Mouse (Mus musculus): ENCODE results near the gene Tmem43.
A peak's percentile ranks its signal among the peaks of the same experiment; 100 is the strongest.

Tmem43 gene

DNA sequence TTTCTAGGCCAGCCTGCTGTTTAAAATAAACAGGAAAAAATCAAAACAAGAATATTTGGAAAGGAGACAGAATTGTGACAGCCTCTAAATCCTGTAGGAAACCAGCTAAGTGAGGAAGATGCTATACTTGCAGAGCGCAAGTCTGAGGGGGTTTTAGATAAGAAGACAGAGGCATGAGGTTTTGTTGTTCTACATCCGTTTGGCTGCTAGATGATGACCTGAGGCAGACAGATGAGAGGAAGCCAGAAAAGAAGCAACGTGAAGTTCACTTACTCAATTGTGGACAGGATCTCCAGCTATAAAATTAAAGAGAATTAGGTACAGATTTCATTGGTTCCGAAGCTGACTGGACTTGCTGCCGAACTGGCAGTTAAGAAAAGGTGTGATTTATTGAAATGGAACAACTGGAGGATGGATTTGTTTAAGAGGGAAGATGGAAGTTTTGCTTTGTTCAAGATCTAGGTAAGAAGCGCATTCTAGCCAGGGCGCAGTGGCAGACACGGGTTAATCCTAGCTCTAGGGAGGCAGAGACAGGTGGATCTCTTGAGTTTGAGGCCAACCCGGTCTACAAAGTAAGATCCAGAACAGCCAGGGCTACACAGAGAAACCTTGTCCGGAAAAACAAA, 41.3 kb downstream of the Tmem43 start:
- TF ChIP-seq GATA4 (IDR thresholded peaks at IDR 0.05; ENCODE audit: insufficient replicate concordance, low read length), result no peak

- TF ChIP-seq GATA4 (IDR thresholded peaks at IDR 0.05; ENCODE audit: insufficient replicate concordance, low read length), result peak; percentile 49; the same call in 1 of the 2 replicates
Measured at GRCm38 (mm10) chr6:91515545-91516449, 42.3 kb downstream of the Tmem43 start, which contains the start of the genes Xpc and Lsm3. Xpc (minus strand) TSS chr6:91515888. Lsm3 (plus strand) TSS chr6:91515928.

GRCm38 (mm10) chr6:91518454-91519020, 45.0 kb downstream of the Tmem43 start:
- TF ChIP-seq GATA4 (IDR thresholded peaks at IDR 0.05; ENCODE audit: insufficient replicate concordance, low read length), result no peak

DNA sequence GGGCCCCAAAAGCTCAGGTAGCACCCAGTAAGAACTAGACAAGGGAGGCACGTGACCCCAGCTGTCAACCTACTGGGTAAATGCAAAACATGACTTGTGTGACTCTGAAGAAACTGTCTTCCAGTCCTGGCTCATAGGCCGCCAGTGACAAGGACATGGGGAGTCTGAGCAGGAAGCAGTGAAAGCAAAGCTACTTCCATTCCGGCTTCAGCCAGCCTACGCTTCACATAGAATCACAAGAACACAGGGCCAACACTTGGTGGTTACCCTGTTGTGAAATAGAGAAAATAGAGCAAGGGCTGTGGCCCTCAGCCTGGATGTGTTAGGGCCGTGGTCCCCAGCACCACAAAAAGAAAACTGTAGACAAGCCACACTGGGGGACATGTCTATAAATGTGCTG, 49.3 kb downstream of the Tmem43 start:
- no peak for TF ChIP-seq GATA4 (IDR thresholded peaks at IDR 0.05; ENCODE audit: insufficient replicate concordance, low read length)

- no peak for TF ChIP-seq GATA4 (IDR thresholded peaks at IDR 0.05; ENCODE audit: insufficient replicate concordance, low read length)
Measured at GRCm38 (mm10) chr6:91525544-91525943, 52.0 kb downstream of the Tmem43 start.

- TF ChIP-seq GATA4 (IDR thresholded peaks at IDR 0.05; ENCODE audit: insufficient replicate concordance, low read length), result no peak
Measured at GRCm38 (mm10) chr6:91527227-91527860, 53.8 kb downstream of the Tmem43 start.

DNA sequence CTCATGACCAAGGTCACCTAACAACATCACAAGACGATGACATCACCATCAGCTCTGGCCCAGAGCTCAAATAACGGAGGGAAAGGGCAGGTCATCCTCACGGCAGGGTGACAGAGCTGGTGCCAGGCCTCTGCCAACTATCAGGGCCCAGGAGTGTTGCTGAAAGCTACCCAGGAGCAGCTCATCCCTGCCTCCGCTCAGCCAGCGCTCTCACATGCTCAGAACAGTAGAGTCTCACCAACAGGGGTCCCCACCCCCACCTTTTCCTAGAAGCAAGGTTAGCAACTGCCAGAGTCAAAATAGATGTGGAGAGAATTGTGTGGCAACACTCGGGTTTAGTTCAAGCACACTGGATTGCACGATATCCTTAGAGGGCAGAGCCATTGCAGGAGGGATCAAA, 54.8 kb downstream of the Tmem43 start:
- TF ChIP-seq GATA4 (IDR thresholded peaks at IDR 0.05; ENCODE audit: insufficient replicate concordance, low read length), result no peak

- no peak for TF ChIP-seq GATA4 (IDR thresholded peaks at IDR 0.05; ENCODE audit: insufficient replicate concordance, low read length)
Measured at GRCm38 (mm10) chr6:91530673-91531072, 57.2 kb downstream of the Tmem43 start.

DNA sequence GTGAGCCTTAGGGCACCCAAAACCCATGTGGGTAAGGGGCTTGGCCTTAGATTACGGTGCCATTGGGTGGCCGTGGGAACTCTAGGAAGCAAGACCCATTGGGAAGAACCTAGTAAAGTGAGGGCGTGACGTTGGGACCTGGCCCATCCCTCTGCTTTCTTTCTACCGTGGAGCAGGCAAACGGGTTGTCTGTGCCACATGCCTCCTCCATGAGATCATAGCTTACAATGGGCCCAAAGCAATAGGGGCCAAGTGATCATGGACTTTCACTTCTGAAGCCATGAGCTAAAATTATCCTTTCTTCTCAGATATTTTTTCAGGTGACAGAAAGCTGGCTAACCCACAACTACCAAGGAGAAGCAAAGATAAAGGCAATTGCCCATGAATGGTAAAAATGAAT, 57.8 kb downstream of the Tmem43 start:
- TF ChIP-seq GATA4 (IDR thresholded peaks at IDR 0.05; ENCODE audit: insufficient replicate concordance, low read length), result no peak

GRCm38 (mm10) chr6:91532661-91533060, 59.2 kb downstream of the Tmem43 start:
- TF ChIP-seq GATA4 (IDR thresholded peaks at IDR 0.05; ENCODE audit: insufficient replicate concordance, low read length), result no peak

- TF ChIP-seq GATA4 (IDR thresholded peaks at IDR 0.05; ENCODE audit: insufficient replicate concordance, low read length), result no peak
Measured at GRCm38 (mm10) chr6:91533359-91533758, 59.9 kb downstream of the Tmem43 start.

- no peak for TF ChIP-seq GATA4 (IDR thresholded peaks at IDR 0.05; ENCODE audit: insufficient replicate concordance, low read length)
Measured at GRCm38 (mm10) chr6:91533771-91534170, 60.3 kb downstream of the Tmem43 start.

DNA sequence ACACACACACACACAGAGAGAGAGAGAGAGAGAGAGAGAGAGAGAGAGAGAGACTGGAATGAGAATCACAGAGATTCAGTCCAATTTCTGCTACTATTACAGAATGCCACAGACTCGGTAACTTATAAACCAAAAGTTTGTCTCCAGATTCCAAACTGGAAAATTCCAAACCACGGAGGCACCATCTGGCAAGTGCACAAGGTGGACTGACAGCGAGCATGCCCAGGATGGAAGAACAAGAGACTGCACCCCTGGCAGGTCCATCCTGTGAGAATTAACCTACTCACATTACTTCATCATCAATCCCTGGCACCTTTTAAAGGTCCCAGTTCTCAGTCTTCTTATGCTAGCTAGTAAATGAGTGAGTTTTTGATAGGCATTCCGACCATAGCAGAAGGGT, 60.8 kb downstream of the Tmem43 start:
- no peak for TF ChIP-seq GATA4 (IDR thresholded peaks at IDR 0.05; ENCODE audit: insufficient replicate concordance, low read length)

DNA sequence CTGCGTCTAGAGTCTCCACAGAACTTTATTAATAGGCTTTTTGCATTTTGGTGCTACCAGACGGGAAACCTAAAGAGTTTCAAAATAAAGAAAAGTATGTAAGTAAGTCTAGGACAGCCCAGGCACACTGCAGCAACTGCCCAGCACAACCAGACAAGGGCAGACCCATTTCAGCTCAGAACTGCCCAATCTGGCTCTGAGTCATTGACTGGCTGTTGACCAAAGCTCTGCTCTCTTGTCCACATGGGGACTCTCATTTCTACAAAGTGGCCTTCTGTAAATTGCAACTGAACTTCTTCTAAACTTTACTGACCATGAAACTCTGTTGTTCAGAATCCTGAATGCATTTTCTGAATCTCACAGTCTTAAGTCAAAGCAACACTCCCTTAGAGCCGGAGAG, 61.7 kb downstream of the Tmem43 start:
- TF ChIP-seq GATA4 (IDR thresholded peaks at IDR 0.05; ENCODE audit: insufficient replicate concordance, low read length), result no peak

- TF ChIP-seq GATA4 (IDR thresholded peaks at IDR 0.05; ENCODE audit: insufficient replicate concordance, low read length), result no peak; the same call in 1 of the 2 replicates
Measured at GRCm38 (mm10) chr6:91536047-91536765, 62.7 kb downstream of the Tmem43 start.

All from liver, adult (tissue).